Mouse (Mus musculus): Measurements from ENCODE around the gene Olfr1049. TPM values are rescaled to one million over a fixed set of nuclear protein-coding genes. Genes with fewer than 3 reads are reported as not detected.
"Not testable (repeated sequence)": the region's sequence is repeated elsewhere in the genome, so short reads cannot be mapped to it uniquely, and the experiment has no call there.

Gene Olfr1049
- total RNA-seq (2021): not detected

GRCm38 (mm10) chr2:86258228-86258627 lies at the start of gene Olfr1049:
TSS of gene Olfr1049 (minus strand) at chr2:86258328.
- DNase-seq (ENCODE audit: low spot score in 2 of 2); intact Hi-C loops (cut with DNase I): not testable (repeated sequence)

DNA sequence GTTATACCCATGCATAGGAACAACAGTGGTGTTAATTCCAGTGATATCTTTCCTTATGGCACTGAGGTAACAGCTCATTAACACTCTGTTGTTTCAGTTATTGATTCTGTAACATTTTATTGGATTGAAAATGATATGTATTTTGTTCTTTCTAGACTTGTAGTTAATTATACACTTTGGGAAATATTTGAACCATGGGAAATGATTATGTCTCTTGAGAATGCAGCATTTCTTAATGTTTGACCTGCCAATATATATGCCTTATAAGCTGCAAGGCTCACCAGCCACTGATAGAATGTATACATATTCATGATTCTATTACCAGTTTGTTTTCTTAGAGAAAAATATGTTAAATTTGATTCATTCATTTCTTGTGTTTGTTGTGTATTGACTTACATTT lies 34.0 kb upstream of the Olfr1049 start, which contains the start of gene Olfr1052:
Gene Olfr1052 (plus strand): TSS at position 301 of the 400 bp plus-strand sequence.
- intact Hi-C loops (cut with DNase I): no loop called here
- DNase-seq (ENCODE audit: low spot score in 2 of 2): no peak

GRCm38 (mm10) chr2:86278988-86279387 lies 20.9 kb upstream of the Olfr1049 start, which contains the start of gene Olfr1051:
TSS of gene Olfr1051 (minus strand) at chr2:86279088.
- intact Hi-C loops (cut with DNase I); DNase-seq (ENCODE audit: low spot score in 2 of 2): not testable (repeated sequence)

DNA sequence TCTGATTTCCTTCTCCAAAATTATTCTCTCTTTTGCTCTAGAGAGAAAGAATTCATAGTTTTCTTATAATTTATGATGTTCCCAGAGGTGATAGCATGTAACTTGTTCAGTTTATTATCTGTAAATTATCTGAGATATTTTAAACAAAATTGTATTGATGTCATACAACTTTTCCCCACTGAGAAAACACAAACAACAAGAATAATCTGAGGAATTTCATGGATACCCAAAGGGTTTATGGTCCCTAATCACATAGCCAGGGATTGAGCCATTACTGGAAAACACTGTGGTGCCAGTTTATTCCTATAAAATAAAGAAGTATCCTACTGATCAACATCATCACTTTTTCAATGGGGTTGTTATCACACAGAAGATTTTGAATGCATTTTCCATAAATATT lies 17.9 kb downstream of the Olfr1049 start, which contains the start of gene Olfr1048:
Gene Olfr1048 (minus strand): TSS at position 101 of the 400 bp plus-strand sequence.
- DNase-seq (ENCODE audit: low spot score in 2 of 2): no peak
- intact Hi-C loops (cut with DNase I): no loop called here

DNA sequence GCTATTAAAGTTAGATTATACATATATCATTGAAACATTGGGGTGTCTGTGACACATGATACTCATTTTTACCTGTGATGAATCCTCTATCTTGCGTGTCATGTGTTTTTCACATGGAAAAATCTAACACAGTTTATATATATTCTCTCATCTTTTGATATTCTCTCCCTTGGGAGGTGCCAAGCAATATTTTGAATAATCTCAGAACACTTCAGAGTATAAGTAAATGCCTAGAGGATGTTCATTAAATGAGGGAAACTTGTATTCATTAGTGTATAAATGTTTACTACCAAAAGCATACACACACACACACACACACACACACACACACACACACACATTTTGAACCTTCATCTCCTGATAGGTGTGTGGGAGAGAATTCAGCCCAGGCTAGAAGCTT lies 26.8 kb downstream of the Olfr1049 start, which contains the start of gene Olfr1047:
Gene Olfr1047 (minus strand): TSS at position 101 of the 400 bp plus-strand sequence.
- DNase-seq (ENCODE audit: low spot score in 2 of 2): no peak
- intact Hi-C loops (cut with DNase I): no loop called here

GRCm38 (mm10) chr2:86219214-86219613 lies 38.9 kb downstream of the Olfr1049 start, which contains the start of gene Olfr1046:
TSS of gene Olfr1046 (minus strand) at chr2:86219314.
- intact Hi-C loops (cut with DNase I): no loop called here
- no peak for DNase-seq (ENCODE audit: low spot score in 2 of 2)

Other genes starting within 250 kb of the Olfr1049 start
- gene Olfr1033, start 237.7 kb downstream of the Olfr1049 start, total RNA-seq (2021): not detected
- gene Olfr1034, start 212.5 kb downstream of the Olfr1049 start, total RNA-seq (2021): not detected
- gene Olfr1036, start 184.3 kb downstream of the Olfr1049 start, total RNA-seq (2021): not detected
- gene Olfr1037, start 170.9 kb downstream of the Olfr1049 start, total RNA-seq (2021): not detected
- gene Olfr1039, start 122.4 kb downstream of the Olfr1049 start, total RNA-seq (2021): not detected
- not detected for gene Olfr1040, start 111.6 kb downstream of the Olfr1049 start, total RNA-seq (2021)
- not detected for gene Olfr1042, start 96.5 kb downstream of the Olfr1049 start, total RNA-seq (2021)
- not detected for gene Olfr1043, start 90.8 kb downstream of the Olfr1049 start, total RNA-seq (2021)
- not detected for gene Olfr1044, start 80.5 kb downstream of the Olfr1049 start, total RNA-seq (2021)
- not detected for gene Olfr52, start 72.6 kb downstream of the Olfr1049 start, total RNA-seq (2021)
- gene Olfr1045, start 55.3 kb downstream of the Olfr1049 start, total RNA-seq (2021): not detected
- gene Olfr1046, start 39.0 kb downstream of the Olfr1049 start, total RNA-seq (2021): not detected
- gene Olfr1047, start 26.9 kb downstream of the Olfr1049 start, total RNA-seq (2021): not detected
- gene Olfr1048, start 18.0 kb downstream of the Olfr1049 start, total RNA-seq (2021): not detected
- gene Olfr1051, start 20.8 kb upstream of the Olfr1049 start, total RNA-seq (2021): not detected
- not detected for gene Olfr1052, start 34.1 kb upstream of the Olfr1049 start, total RNA-seq (2021)
- not detected for gene Olfr1053, start 57.0 kb upstream of the Olfr1049 start, total RNA-seq (2021)
- gene Olfr1054, start 77.1 kb upstream of the Olfr1049 start, total RNA-seq (2021): not detected
- gene Olfr1055, start 92.0 kb upstream of the Olfr1049 start, total RNA-seq (2021): not detected
- not detected for gene Olfr1056, start 104.1 kb upstream of the Olfr1049 start, total RNA-seq (2021)
- gene Olfr1057, start 120.1 kb upstream of the Olfr1049 start, total RNA-seq (2021): not detected
- gene Olfr1058, start 130.2 kb upstream of the Olfr1049 start, total RNA-seq (2021): not detected
- gene Olfr1061, start 155.7 kb upstream of the Olfr1049 start, total RNA-seq (2021): not detected
- gene Olfr1062, start 168.4 kb upstream of the Olfr1049 start, total RNA-seq (2021): not detected
- not detected for gene Olfr1065, start 192.3 kb upstream of the Olfr1049 start, total RNA-seq (2021)
- not detected for gene Olfr1066, start 197.9 kb upstream of the Olfr1049 start, total RNA-seq (2021)
- not detected for gene Olfr228, start 229.1 kb upstream of the Olfr1049 start, total RNA-seq (2021)